Mouse (Mus musculus): ENCODE data around the gene Parpbp.

The Parpbp gene

GRCm38 (mm10) chr10:88146707-88147477, at the start of gene Parpbp, which contains the start of gene Nup37:
Gene Parpbp, minus strand, starts transcription at chr10:88146941.
Gene Nup37, plus strand, starts transcription at chr10:88146992.
- peak; percentile 91 for DNase-seq

GRCm38 (mm10) chr10:88167438-88168077, 20.8 kb upstream of the Parpbp start:
- DNase-seq = no peak

DNA sequence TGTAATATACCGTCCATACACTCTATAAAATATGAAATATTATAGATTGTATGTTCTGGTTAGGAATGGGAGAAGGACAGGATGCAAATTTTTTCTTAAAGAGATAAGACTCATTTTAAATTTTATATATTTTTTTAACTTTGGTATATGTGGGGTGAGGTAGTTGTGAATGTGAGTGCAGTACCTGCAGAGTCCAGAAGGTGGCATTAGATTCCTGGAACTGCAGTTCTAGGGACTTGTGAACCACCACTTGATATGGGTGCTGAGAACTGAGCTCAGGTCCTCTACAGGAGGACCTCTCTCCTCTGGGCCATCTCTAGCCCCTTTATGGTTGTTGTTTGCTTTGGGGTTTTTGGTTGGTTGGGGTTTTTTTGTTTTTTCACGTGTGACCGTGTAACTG, 19.4 kb upstream of the Parpbp start:
- peak; percentile 19 for DNase-seq

GRCm38 (mm10) chr10:88162676-88163075, 15.9 kb upstream of the Parpbp start:
- no peak for DNase-seq

GRCm38 (mm10) chr10:88162096-88162495, 15.4 kb upstream of the Parpbp start:
- DNase-seq = no peak

DNA sequence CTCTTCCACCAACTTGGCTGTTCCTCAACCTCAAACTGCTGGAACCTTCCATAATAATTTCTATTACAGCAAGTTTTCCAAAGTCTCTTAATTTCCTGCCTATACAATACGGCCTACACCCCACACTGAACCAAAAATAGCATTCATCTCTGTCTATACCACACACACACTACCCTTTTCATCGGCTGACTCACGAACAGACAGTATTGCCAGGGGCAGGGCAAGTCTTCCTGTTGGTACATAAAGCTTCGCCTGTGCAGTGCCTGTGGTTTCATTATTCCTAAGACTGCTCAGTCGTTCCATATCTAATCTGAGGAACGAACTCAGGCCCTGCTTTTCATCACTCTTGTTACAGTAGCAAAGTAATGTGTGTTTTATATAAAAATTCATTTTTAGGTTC, 4.9 kb upstream of the Parpbp start:
- no peak for DNase-seq

GRCm38 (mm10) chr10:88150381-88150780, 3.6 kb upstream of the Parpbp start:
- DNase-seq = no peak

DNA sequence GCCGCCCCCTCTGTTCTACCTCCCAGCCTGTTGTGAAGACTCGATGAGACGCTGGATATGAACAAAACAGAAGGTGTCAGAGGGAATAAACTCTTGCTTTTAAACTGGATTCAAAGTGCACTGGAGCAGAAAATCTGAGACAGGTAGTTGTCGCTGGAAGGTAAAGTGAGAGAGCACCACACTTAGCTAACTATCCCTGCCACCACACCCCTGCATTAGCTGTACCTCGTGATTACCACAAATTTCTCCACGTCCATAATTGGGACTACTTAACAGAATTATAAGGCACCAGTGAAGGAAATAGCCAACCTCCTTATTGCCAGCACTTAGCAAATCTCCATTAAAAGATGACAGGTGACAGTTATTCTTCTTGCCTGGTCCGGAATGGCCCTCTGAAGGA, 554 bp downstream of the Parpbp start:
- DNase-seq = no peak

DNA sequence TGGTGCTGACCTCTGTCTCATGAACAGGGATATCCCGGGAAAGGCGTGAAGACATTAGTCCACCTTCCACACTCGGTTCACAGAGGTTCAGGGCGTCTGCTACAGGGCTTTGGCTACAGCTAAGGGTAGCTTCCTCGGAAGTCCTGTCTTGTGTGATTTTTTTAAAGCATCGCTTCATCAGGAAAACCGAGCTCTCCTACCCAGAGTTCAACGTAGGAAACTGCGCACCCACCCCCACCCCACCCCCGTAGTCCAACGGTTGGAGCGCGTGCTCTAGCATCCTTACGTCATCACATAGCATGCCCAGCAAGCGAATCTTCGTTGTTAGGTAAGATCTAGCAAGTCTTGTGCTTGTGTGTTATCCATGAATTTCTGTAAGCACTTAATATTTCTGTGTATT, 11.1 kb downstream of the Parpbp start:
- no peak for DNase-seq

DNA sequence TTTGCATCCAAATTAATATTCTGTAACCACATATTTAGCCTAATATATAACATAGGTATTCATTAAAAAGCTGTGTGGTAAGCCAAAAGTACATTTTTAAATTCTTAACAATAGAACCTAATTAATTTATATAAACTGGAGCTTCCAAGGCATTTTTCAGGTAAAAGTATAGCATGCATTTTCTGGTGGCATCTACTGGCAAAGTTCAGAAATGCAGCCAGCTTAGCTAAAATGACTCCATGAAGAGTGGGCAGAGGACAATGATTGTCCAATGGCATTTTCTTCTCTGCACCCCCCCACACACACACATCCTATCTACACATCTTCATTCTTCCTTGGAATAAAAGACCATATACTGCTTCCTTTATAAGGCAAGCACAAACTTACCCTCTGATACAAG, 27.0 kb downstream of the Parpbp start:
- DNase-seq = peak; percentile 11

- no peak for DNase-seq
These were observed 33.5 kb downstream of the Parpbp start for GRCm38 (mm10) chr10:88113290-88113689.

DNA sequence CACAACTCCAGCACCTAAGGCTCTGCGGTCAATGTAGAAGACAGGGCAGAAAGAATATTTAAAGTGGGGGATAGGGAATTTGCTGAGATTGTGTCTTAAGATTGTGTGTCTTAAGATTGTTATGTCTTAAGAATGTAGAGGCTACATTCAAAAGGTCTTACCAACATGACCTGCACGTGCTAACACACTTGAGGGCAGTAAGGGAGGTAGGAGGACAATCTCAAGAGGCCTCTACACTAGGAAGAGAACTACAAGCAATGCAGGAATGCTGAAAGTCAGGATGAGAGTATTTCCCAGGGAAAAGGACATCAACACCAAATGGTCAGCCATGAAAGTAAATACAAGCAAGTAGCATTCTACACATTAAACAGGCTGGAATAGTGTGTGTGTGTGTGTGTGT, 40.6 kb downstream of the Parpbp start:
- DNase-seq = no peak

DNA sequence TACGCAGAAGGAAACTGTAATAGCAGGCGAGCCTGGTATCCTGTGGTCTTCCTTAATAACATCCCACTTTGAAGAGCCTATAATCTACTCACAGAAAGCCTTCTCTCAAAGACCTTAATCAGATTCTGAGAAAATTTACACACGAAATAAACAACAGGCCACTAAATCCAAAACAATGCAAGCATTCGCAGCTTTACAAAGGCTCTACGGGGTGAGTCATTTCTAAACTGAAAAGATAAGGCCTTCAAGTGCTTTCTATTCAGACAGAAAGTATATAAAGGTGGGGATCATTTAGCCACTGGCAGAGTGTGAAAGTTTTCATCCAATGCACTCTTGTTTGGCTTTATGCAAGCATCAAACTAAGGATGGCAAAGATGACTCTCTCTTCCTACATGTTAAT, 56.0 kb downstream of the Parpbp start, which contains the start of gene Pmch:
Gene Pmch, plus strand, starts transcription at position 301 of the 400 bp plus-strand sequence.
- no peak for DNase-seq

- DNase-seq = no peak
These were observed 79.4 kb downstream of the Parpbp start for GRCm38 (mm10) chr10:88067377-88067776.

DNA sequence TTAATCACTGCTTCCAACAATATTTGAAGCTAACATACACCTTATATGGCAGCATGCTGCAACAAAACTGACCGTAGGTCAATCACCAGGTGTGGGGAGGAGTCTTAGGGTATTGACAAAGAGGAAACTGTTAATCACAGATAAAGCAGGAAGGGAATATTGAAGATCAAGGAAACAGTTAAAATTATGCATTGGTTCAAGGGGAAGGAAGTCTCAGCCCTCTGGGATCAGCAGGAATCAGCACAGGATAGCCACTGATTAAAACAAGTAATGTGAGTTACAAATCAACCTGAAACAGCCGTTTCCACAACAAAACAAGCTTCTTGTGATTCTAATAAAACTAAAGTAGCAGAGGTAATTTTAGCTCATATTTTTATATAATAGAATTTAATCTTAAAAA, 81.9 kb downstream of the Parpbp start:
- DNase-seq = peak; percentile 11

DNA sequence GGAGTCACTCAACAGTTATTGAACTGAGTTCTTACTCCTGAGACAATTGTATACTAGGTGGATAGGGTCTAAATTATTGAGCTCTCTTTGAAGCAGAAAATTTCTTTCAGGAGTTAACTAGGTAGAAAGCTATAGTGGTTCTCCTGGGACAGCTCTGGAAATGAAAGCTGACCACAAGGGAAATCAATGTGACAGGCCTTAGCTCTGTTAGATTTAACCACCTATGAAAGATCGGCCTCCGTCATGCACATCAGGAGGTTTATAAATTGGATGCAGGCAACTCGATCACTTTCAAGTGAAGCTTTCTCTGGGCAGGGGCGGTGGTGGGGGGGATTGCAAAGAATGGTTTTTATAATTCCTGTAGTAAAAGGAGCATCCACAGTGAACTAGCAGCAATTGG, 83.3 kb downstream of the Parpbp start:
- no peak for DNase-seq

DNA sequence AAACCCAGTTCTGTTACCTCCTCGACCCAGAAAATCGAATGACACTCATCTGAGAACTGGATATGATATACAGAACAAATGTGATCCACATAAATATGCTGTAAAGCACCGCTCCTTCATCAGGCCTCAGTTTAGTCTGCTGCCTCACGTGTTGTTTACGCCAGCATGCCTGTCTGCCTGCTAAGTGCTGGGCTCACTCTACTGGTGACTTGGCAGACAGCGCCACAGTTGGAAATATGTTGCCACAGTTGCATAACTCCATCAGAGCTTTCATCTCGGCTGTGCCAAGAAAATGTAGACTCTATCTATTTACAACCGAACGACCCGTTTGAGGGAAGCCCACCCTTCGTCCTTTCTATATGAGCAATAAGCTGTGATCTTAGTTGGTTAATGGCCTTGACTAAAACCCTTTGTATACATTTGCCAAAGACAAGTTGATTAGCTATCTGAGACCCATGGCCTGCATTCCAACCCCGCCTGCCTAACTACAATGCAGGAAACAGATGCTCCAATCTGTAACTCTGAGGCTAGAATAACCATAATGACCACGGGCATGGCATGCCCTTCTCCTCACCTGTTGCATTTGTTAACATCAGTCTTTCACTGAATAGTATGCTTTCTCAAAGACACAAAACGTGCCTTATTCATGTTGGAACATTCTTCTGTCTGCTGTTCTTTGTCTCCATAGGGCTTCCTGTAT, 89.6 kb downstream of the Parpbp start:
- no peak for DNase-seq

DNA sequence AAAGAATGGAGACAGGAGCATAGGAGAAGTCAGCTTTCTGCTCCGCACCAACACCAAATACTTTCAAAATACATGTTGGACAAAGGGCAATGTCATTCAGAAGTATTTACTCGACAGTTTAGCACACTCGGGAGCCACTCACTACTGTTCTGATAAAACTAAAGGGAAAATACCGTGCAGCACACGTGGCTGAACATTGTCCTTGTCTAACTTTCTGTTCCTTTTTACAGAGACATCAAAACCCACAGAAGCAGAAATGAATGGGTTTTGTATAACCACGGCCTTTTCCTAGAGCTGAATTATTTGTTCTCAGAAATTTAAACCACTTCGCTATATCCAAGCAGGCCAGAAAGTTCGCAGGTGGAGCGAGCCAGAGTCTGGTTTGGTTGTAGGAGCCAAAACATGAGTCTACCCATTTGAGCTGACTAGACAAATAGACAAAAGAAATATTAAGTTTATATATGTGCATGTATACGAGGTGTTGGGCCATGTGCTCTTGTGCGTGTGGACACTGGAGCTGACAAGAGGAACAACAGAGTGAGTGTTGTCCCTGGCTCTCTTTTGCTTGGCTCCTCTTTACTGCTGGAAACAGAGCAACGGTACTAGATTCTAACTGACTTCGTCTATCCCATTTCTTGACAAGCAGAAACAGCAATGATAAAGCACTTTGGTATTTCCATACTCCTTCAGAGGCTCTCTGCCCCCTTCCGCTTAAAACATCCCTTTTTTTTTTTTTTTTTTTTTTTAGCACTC, 92.3 kb downstream of the Parpbp start:
- no peak for DNase-seq

DNA sequence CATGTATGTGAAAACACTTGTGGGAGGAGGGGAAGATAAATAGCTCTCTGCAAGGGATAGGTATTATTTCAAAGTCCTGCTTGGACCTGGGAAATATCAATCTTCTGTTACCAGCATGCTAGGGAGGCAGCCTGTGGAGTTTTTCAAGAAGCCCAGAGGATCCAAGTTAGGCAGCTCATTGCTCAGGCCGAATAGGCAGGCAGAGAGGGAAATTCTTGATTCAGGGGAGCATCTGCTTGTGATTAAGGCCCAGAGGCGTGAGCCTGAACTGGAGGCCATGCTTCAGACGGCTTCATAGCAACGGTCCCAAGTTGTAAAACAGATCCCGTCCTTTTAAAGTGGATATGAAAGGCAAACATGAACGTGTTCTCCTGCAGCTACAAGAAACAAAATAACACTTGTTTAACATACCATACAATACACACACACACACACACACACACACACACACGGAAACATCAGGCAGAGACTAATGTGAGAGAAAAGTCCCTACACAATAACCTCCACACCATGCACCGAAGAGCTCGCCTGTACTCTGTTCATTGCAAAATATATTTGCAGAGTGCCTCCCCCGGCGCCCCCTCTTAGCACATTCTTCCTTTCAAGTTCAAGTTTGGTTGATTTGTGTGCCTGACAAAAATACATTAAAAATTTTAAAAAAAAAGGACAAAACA, 100.5 kb downstream of the Parpbp start:
- no peak for DNase-seq

DNA sequence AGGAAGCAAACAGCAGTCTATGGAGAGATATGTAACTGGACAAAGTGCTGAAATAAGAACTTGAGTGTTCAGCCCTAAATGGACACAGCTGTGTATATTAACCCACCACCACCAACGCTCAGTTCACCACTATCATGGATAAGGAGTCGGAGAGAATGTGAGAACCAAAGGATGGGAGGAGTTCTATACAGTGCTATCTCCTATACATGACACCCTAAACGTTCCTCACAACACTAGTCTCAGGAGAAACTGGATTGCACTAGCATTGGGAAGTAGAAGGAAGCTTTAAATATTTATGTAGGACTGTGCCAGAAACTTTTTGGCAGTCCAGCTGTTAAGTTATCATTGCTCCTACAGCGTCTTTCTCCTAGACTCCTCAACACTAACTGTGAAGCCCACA, 102.4 kb downstream of the Parpbp start:
- no peak for DNase-seq

Measured in kidney, postnatal 10 days (tissue).